Mouse (Mus musculus): ENCODE data around the gene Jarid2.

DNA sequence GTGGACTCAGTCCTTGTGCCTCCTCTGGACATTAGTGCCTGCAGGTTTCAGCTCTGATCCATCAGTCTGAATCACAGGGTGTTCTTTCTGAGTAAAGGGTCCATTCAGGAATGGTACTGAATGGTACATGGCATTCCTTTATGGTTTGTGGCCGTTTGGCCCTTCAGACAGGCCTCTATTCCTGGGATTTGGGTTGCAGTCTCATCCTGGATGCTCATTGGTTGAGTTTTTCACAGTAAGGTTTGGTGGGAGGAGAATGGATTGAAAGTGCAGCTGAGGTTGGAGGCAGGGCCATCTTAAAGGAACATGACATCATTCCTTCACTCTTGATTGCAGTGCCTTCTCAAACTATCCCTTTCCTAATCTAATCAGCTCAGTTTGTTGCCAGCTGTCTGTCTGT, 179.5 kb downstream of the Jarid2 start:
- TF ChIP-seq CTCF (IDR thresholded peaks at IDR 0.05; ENCODE audit: control insufficient read depth, insufficient read depth, insufficient read length) (no peak), USF1 (IDR thresholded peaks at IDR 0.05; ENCODE audit: low read depth) (no peak), MYOG (IDR thresholded peaks at IDR 0.05; ENCODE audit: control insufficient read depth, extremely low read depth, insufficient read length) (no peak), MYOD1 (IDR thresholded peaks at IDR 0.05; ENCODE audit: control insufficient read depth, insufficient read length, low read depth) (no peak)
